9 mouse cellular contexts compared by ENCODE assay signal in the genomic region with DNA sequence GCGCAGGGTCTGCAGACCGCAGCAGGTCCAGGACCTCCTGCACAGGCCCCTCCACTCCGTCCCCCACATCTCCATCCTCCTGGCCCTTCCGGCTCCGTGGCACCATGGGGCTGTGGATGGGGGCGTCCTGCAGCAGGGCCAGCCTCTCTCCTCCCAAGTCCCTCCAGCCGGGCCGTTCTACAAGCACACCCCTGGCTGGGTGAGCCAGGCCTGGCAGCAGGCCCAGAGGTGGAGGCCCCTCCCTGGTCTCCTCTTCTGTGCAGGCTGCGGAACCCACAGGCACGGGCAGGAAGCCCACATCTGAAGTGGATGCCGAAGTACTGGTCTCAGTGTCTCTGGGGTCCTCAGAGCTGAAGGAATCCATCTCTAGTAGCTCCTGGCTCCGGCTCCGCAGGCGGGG. TPM values are rescaled to one million over a fixed set of nuclear protein-coding genes. Genes with fewer than 3 reads are reported as not detected.
DNase-seq lines count a peak whose midpoint lies in the region; ATAC-seq and TF ChIP-seq lines count a peak whose summit lies in the region.
"Had no signal": no experiment of that assay in that cellular context is flagged by ENCODE, and none has a peak within 500 bp of the region (broad histone marks: within the 10 kb centered on the region; RNA-seq: fewer than 3 reads in every experiment).

No protein-coding gene starts in this region.

- H3K4me3 ChIP-seq in midbrain, embryonic 10.5 days = no peak overlapping the region
- no peak overlapping the region for H3K4me3 ChIP-seq in midbrain, embryonic 11.5 days (ENCODE audit: low read depth, low read length)
- no peak overlapping the region for H3K4me3 ChIP-seq in hindbrain, embryonic 14.5 days (replicated peaks; ENCODE audit: low read length)
- no peak overlapping the region for H3K4me3 ChIP-seq in midbrain, postnatal 0 days (ENCODE audit: low read depth, low read length)
- no peak overlapping the region for H3K4me3 ChIP-seq in liver, embryonic 12.5 days
- H3K4me3 ChIP-seq: midbrain, embryonic 12.5 days had no signal

- ATAC-seq in midbrain, embryonic 11.5 days (ENCODE audit: low FRiP score) = no peak
- ATAC-seq in hindbrain, embryonic 14.5 days (ENCODE audit: low FRiP score) = peak; percentile 39; the same call in 1 of the 2 replicates
- 0 out of 2 replicates have a peak, but pooled peaks have one; percentile 11 for ATAC-seq in midbrain, postnatal 0 days (ENCODE audit: low FRiP score)
- ATAC-seq in liver, embryonic 12.5 days = no peak

- DNase-seq in adrenal gland, postnatal 14 days = peak; percentile 60
- no peak for DNase-seq in adrenal gland, adult 2 months
- DNase-seq in midbrain, embryonic 10.5 days (ENCODE audit: low spot score) = no peak
- no peak for DNase-seq in midbrain, embryonic 11.5 days (ENCODE audit: low spot score, missing footprints)
- DNase-seq in hindbrain, embryonic 14.5 days (ENCODE audit: low spot score) = peak; percentile 62
- DNase-seq in midbrain, postnatal 0 days (ENCODE audit: low spot score) = peak; percentile 57
- DNase-seq in natural killer cell, adult 2 months (ENCODE audit: low spot score in 2 of 2) = no peak

- H3K27ac ChIP-seq in midbrain, embryonic 10.5 days (replicated peaks) = 0 out of 2 replicates have a peak overlapping the region, but pooled peaks have one; percentile 1
- H3K27ac ChIP-seq in midbrain, embryonic 11.5 days (ENCODE audit: low read depth, low read length) = no peak overlapping the region
- H3K27ac ChIP-seq in hindbrain, embryonic 14.5 days = no peak overlapping the region
- H3K27ac ChIP-seq in midbrain, postnatal 0 days (ENCODE audit: low read depth, low read length) = no peak overlapping the region
- no peak overlapping the region for H3K27ac ChIP-seq in liver, embryonic 12.5 days
- H3K27ac ChIP-seq: midbrain, embryonic 12.5 days had no signal

- no peaks in the 10 kb centered on the region for H3K9me3 ChIP-seq in midbrain, embryonic 10.5 days (replicated peaks)
- H3K9me3 ChIP-seq in midbrain, embryonic 11.5 days (ENCODE audit: control insufficient read depth, low read length) = no peaks in the 10 kb centered on the region
- H3K9me3 ChIP-seq in hindbrain, embryonic 14.5 days (ENCODE audit: control insufficient read depth, low read length) = no peaks in the 10 kb centered on the region
- no peaks in the 10 kb centered on the region for H3K9me3 ChIP-seq in midbrain, postnatal 0 days (ENCODE audit: low read length)
- H3K9me3 ChIP-seq in liver, embryonic 12.5 days (replicated peaks) = no peaks in the 10 kb centered on the region
- H3K9me3 ChIP-seq: midbrain, embryonic 12.5 days had no signal

- TF ChIP-seq CTCF in midbrain, postnatal 0 days (IDR thresholded peaks at IDR 0.05) = no peak

- H3K9ac ChIP-seq in midbrain, embryonic 11.5 days (ENCODE audit: low read length) = no peak overlapping the region
- H3K9ac ChIP-seq in hindbrain, embryonic 14.5 days = no peak overlapping the region
- peak overlapping the region; percentile 8; the same call in 1 of the 2 replicates for H3K9ac ChIP-seq in midbrain, postnatal 0 days (replicated peaks; ENCODE audit: low read length, poor library complexity, severe bottlenecking)
- H3K9ac ChIP-seq in liver, embryonic 12.5 days = no peak overlapping the region
- H3K9ac ChIP-seq: midbrain, embryonic 12.5 days had no signal

- 79% methylated on average over 14 of the region's 14 CpGs for WGBS in midbrain, embryonic 10.5 days
- 77% methylated on average over 14 of the region's 14 CpGs for WGBS in midbrain, embryonic 11.5 days
- 65% methylated on average over 14 of the region's 14 CpGs for WGBS in hindbrain, embryonic 14.5 days
- WGBS in midbrain, postnatal 0 days = 58% methylated on average over 14 of the region's 14 CpGs
- 69% methylated on average over 14 of the region's 14 CpGs for WGBS in liver, embryonic 12.5 days (ENCODE audit: insufficient replicate concordance)

- no peaks in the 10 kb centered on the region for H3K36me3 ChIP-seq in midbrain, embryonic 10.5 days
- H3K36me3 ChIP-seq in midbrain, embryonic 11.5 days (ENCODE audit: control insufficient read depth, insufficient read depth, low read length) = no peaks in the 10 kb centered on the region
- no peaks in the 10 kb centered on the region for H3K36me3 ChIP-seq in hindbrain, embryonic 14.5 days (replicated peaks; ENCODE audit: control insufficient read depth, insufficient read depth)
- H3K36me3 ChIP-seq in midbrain, postnatal 0 days (ENCODE audit: insufficient read depth, low read length) = no peaks in the 10 kb centered on the region
- H3K36me3 ChIP-seq in liver, embryonic 12.5 days = no peaks in the 10 kb centered on the region
- H3K36me3 ChIP-seq: midbrain, embryonic 12.5 days had no signal

- H3K4me1 ChIP-seq in midbrain, embryonic 10.5 days = peaks cover 8% of the 10 kb centered on the region
- H3K4me1 ChIP-seq in midbrain, embryonic 11.5 days (ENCODE audit: control insufficient read depth, insufficient read depth, low read length) = no peaks in the 10 kb centered on the region
- H3K4me1 ChIP-seq in hindbrain, embryonic 14.5 days (replicated peaks; ENCODE audit: control insufficient read depth, insufficient read depth, low read length) = no peaks in the 10 kb centered on the region
- no peaks in the 10 kb centered on the region for H3K4me1 ChIP-seq in midbrain, postnatal 0 days (ENCODE audit: insufficient read depth, low read length)
- H3K4me1 ChIP-seq in liver, embryonic 12.5 days = peaks cover 17% of the 10 kb centered on the region
- H3K4me1 ChIP-seq: midbrain, embryonic 12.5 days had no signal

- no peaks in the 10 kb centered on the region for H3K27me3 ChIP-seq in midbrain, embryonic 10.5 days (ENCODE audit: low read depth, poor library complexity, severe bottlenecking)
- no peaks in the 10 kb centered on the region for H3K27me3 ChIP-seq in midbrain, embryonic 11.5 days (ENCODE audit: control insufficient read depth, insufficient read depth, low read length)
- H3K27me3 ChIP-seq in hindbrain, embryonic 14.5 days (ENCODE audit: control insufficient read depth, insufficient read depth, low read length) = no peaks in the 10 kb centered on the region
- H3K27me3 ChIP-seq in midbrain, postnatal 0 days (ENCODE audit: insufficient read depth, low read length) = no peaks in the 10 kb centered on the region
- H3K27me3 ChIP-seq in liver, embryonic 12.5 days (replicated peaks) = peaks cover 11% of the 10 kb centered on the region; the same call in 1 of the 2 replicates
- H3K27me3 ChIP-seq: midbrain, embryonic 12.5 days had no signal

- H3K4me2 ChIP-seq in midbrain, embryonic 11.5 days = no peak overlapping the region
- no peak overlapping the region for H3K4me2 ChIP-seq in hindbrain, embryonic 14.5 days (replicated peaks)
- no peak overlapping the region for H3K4me2 ChIP-seq in midbrain, postnatal 0 days (ENCODE audit: low read depth, low read length, poor library complexity, severe bottlenecking)
- no peak overlapping the region for H3K4me2 ChIP-seq in liver, embryonic 12.5 days
- H3K4me2 ChIP-seq: midbrain, embryonic 12.5 days had no signal

RNA-seq across cellular contexts. Expression of a gene that starts 21.1 kb away (rescaled TPM):
- 2.6 and 5.3 TPM in 2 replicates for total RNA-seq in adrenal gland, postnatal 14 days (2021)
- total RNA-seq in adrenal gland, adult 2 months (2021) = 1 to 10 TPM; 1.7 to 3.0 TPM
- polyA plus RNA-seq in adrenal gland, adult 2 months (2012; rRNA removed) = 3.5 and 4.0 TPM in 2 replicates
- 0.86 and 0.97 TPM in 2 replicates for polyA plus RNA-seq in midbrain, embryonic 10.5 days (2016; fragmentation: Nextera tagmentation; extraction: Ambion mirVana)
- 0.57 and 0.75 TPM in 2 replicates for polyA plus RNA-seq in midbrain, embryonic 11.5 days (2014; fragmentation: Nextera tagmentation; extraction: Ambion mirVana)
- polyA plus RNA-seq in hindbrain, embryonic 14.5 days (2014; fragmentation: Nextera tagmentation; extraction: Ambion mirVana) = 0.13 and 0.30 TPM in 2 replicates
- total RNA-seq in midbrain, postnatal 0 days (2014; rRNA removed) = 0.57 and 0.99 TPM in 2 replicates
- polyA plus RNA-seq in midbrain, postnatal 0 days (2015; fragmentation: Nextera tagmentation; extraction: Ambion mirVana) = 0.28 and 0.42 TPM in 2 replicates
- 2.4 and 2.9 TPM in 2 replicates for polyA plus RNA-seq in liver, embryonic 12.5 days (2016; fragmentation: Nextera tagmentation; extraction: Ambion mirVana)

RNA-seq across cellular contexts. Expression of a gene that starts 57.5 kb away (rescaled TPM):
- total RNA-seq in adrenal gland, postnatal 14 days (2021) = 48.2 and 54.3 TPM in 2 replicates
- total RNA-seq in adrenal gland, adult 2 months (2021) = 10 to 100 TPM; 55.1 to 71.3 TPM
- polyA plus RNA-seq in adrenal gland, adult 2 months (2012; rRNA removed) = 52.3 and 57.9 TPM in 2 replicates
- 79.2 and 79.8 TPM in 2 replicates for polyA plus RNA-seq in midbrain, embryonic 10.5 days (2016; fragmentation: Nextera tagmentation; extraction: Ambion mirVana)
- polyA plus RNA-seq in midbrain, embryonic 11.5 days (2014; fragmentation: Nextera tagmentation; extraction: Ambion mirVana) = 89.8 and 92.6 TPM in 2 replicates
- polyA plus RNA-seq in hindbrain, embryonic 14.5 days (2014; fragmentation: Nextera tagmentation; extraction: Ambion mirVana) = 62.3 and 69.3 TPM in 2 replicates
- 36.8 and 42.7 TPM in 2 replicates for total RNA-seq in midbrain, postnatal 0 days (2014; rRNA removed)
- polyA plus RNA-seq in midbrain, postnatal 0 days (2015; fragmentation: Nextera tagmentation; extraction: Ambion mirVana) = 54.3 and 59.1 TPM in 2 replicates
- polyA plus RNA-seq in liver, embryonic 12.5 days (2016; fragmentation: Nextera tagmentation; extraction: Ambion mirVana) = 38.4 and 39.2 TPM in 2 replicates

Comparison
In these comparisons a context has a peak if more than half of its experiments do, and no peak if none do; other contexts are left out.
1. DNase-seq: peak in adrenal gland, postnatal 14 days (single experiment), hindbrain, embryonic 14.5 days (single experiment) and midbrain, postnatal 0 days (single experiment); none in adrenal gland, adult 2 months (single experiment), midbrain, embryonic 10.5 days (single experiment), midbrain, embryonic 11.5 days (single experiment) and natural killer cell, adult 2 months (0 of 2).
2. ATAC-seq: peak in hindbrain, embryonic 14.5 days (single experiment) and midbrain, postnatal 0 days (single experiment); none in midbrain, embryonic 11.5 days (single experiment) and liver, embryonic 12.5 days (single experiment).